In the genomic region with DNA sequence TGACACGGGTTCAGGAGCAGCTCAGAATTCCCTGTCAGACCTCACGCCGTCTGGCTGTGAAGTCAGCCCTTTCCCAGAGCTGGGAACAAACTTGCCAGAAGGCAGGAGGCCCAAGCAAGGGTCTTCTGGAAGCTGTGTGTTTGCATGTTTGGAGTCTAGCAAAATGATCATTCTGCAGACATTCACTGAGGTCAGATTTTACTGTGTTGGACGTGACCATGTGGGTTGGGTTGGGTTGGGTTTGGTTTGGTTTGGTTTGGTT, we compare ENCODE assay signal across 8 mouse cellular contexts. TPM values are rescaled to one million over a fixed set of nuclear protein-coding genes. Genes with fewer than 3 reads are reported as not detected.
A peak's percentile ranks its signal among the peaks of the same experiment; 100 is the strongest.
DNase-seq lines count a peak whose midpoint lies in the region; ATAC-seq lines count a peak whose summit lies in the region.

No protein-coding gene starts in this region.

- H3K9ac ChIP-seq in kidney, embryonic 14.5 days (ENCODE audit: low read depth, low read length) = peak overlapping the region; percentile 18
- peak overlapping the region; percentile 42 for H3K9ac ChIP-seq in hindbrain, embryonic 16.5 days (ENCODE audit: low read depth, low read length)
- H3K9ac ChIP-seq in midbrain, embryonic 16.5 days (ENCODE audit: low read depth, low read length) = peak overlapping the region; percentile 66

- no peaks in the 10 kb centered on the region for H3K9me3 ChIP-seq in kidney, embryonic 14.5 days (ENCODE audit: control insufficient read depth, low read length)
- no peaks in the 10 kb centered on the region for H3K9me3 ChIP-seq in embryonic facial prominence, embryonic 10.5 days
- H3K9me3 ChIP-seq in hindbrain, embryonic 16.5 days (ENCODE audit: control insufficient read depth, low read length) = no peaks in the 10 kb centered on the region
- H3K9me3 ChIP-seq in midbrain, embryonic 16.5 days (replicated peaks; ENCODE audit: control insufficient read depth, low read length, poor library complexity, severe bottlenecking) = no peaks in the 10 kb centered on the region

- no peak for DNase-seq in kidney, postnatal 25 days
- DNase-seq in embryonic facial prominence, embryonic 10.5 days (ENCODE audit: low spot score) = no peak
- DNase-seq in adipocyte (ENCODE audit: low spot score) = no peak
- DNase-seq in spleen, postnatal 14 days (ENCODE audit: low spot score in 2 of 2) = no peak
- no peak for DNase-seq in layer of hippocampus, adult 9-11 months

- H3K27ac ChIP-seq in kidney, embryonic 14.5 days (ENCODE audit: low read depth, low read length) = peak overlapping the region; percentile 94
- peak overlapping the region; percentile 94 for H3K27ac ChIP-seq in embryonic facial prominence, embryonic 10.5 days (replicated peaks)
- peak overlapping the region; percentile 97 for H3K27ac ChIP-seq in hindbrain, embryonic 16.5 days (ENCODE audit: low read depth, low read length)
- H3K27ac ChIP-seq in midbrain, embryonic 16.5 days (ENCODE audit: low read length) = peak overlapping the region; percentile 97

- H3K4me2 ChIP-seq in kidney, embryonic 14.5 days (replicated peaks; ENCODE audit: low read depth, low read length) = no peak overlapping the region
- peak overlapping the region; percentile 26; the same call in 1 of the 2 replicates for H3K4me2 ChIP-seq in hindbrain, embryonic 16.5 days (ENCODE audit: low read length)
- peak overlapping the region; percentile 37 for H3K4me2 ChIP-seq in midbrain, embryonic 16.5 days (ENCODE audit: low read length)

- H3K27me3 ChIP-seq in kidney, embryonic 14.5 days (ENCODE audit: control insufficient read depth, insufficient read depth, low read length) = no peaks in the 10 kb centered on the region
- no peaks in the 10 kb centered on the region for H3K27me3 ChIP-seq in embryonic facial prominence, embryonic 10.5 days (replicated peaks; ENCODE audit: low read depth, poor library complexity, severe bottlenecking)
- H3K27me3 ChIP-seq in hindbrain, embryonic 16.5 days (replicated peaks; ENCODE audit: control insufficient read depth, insufficient read depth, low read length) = no peaks in the 10 kb centered on the region
- no peaks in the 10 kb centered on the region for H3K27me3 ChIP-seq in midbrain, embryonic 16.5 days (ENCODE audit: control insufficient read depth, insufficient read depth, low read depth, low read length)

- no peak overlapping the region for H3K4me3 ChIP-seq in kidney, embryonic 14.5 days (ENCODE audit: low read length)
- peak overlapping the region; percentile 45 for H3K4me3 ChIP-seq in embryonic facial prominence, embryonic 10.5 days
- no peak overlapping the region for H3K4me3 ChIP-seq in hindbrain, embryonic 16.5 days (ENCODE audit: low read length)
- H3K4me3 ChIP-seq in midbrain, embryonic 16.5 days (ENCODE audit: low read depth, low read length) = no peak overlapping the region

- H3K4me1 ChIP-seq in kidney, embryonic 14.5 days (ENCODE audit: control insufficient read depth, insufficient read depth, low read length) = peaks cover 43% of the 10 kb centered on the region
- H3K4me1 ChIP-seq in embryonic facial prominence, embryonic 10.5 days = peaks cover 80% of the 10 kb centered on the region
- peaks cover 59% of the 10 kb centered on the region for H3K4me1 ChIP-seq in hindbrain, embryonic 16.5 days (ENCODE audit: control insufficient read depth, insufficient read depth, low read depth, low read length)
- H3K4me1 ChIP-seq in midbrain, embryonic 16.5 days (ENCODE audit: control insufficient read depth, insufficient read depth, low read length) = peaks cover 56% of the 10 kb centered on the region

- ATAC-seq in kidney, embryonic 14.5 days (ENCODE audit: low FRiP score, low TSS enrichment) = no peak
- no peak for ATAC-seq in hindbrain, embryonic 16.5 days
- no peak for ATAC-seq in midbrain, embryonic 16.5 days

- H3K36me3 ChIP-seq in kidney, embryonic 14.5 days (ENCODE audit: control insufficient read depth, insufficient read depth, low read length) = peaks cover 31% of the 10 kb centered on the region
- H3K36me3 ChIP-seq in embryonic facial prominence, embryonic 10.5 days (replicated peaks) = peaks cover 35% of the 10 kb centered on the region
- peaks cover 8% of the 10 kb centered on the region; the same call in 1 of the 2 replicates for H3K36me3 ChIP-seq in hindbrain, embryonic 16.5 days (ENCODE audit: control insufficient read depth, insufficient read depth, low read length)
- H3K36me3 ChIP-seq in midbrain, embryonic 16.5 days (ENCODE audit: control insufficient read depth, insufficient read depth, low read length) = peaks cover 7% of the 10 kb centered on the region; the same call in 1 of the 2 replicates

- 26% methylated on average over 4 of the region's 4 CpGs for WGBS in kidney, embryonic 14.5 days
- 45% methylated on average over 4 of the region's 4 CpGs for WGBS in embryonic facial prominence, embryonic 10.5 days
- WGBS in hindbrain, embryonic 16.5 days = 25% methylated on average over 4 of the region's 4 CpGs
- WGBS in midbrain, embryonic 16.5 days = 32% methylated on average over 4 of the region's 4 CpGs

RNA-seq across cellular contexts. Expression of a gene that starts 20.7 kb away (rescaled TPM):
- polyA plus RNA-seq in kidney, embryonic 14.5 days (2014; fragmentation: Nextera tagmentation; extraction: Ambion mirVana) = 24.6 and 36.0 TPM in 2 replicates
- polyA plus RNA-seq in embryonic facial prominence, embryonic 10.5 days (2016; fragmentation: Nextera tagmentation; extraction: Ambion mirVana) = 27.0 TPM in 2 replicates
- 20.6 and 23.7 TPM in 2 replicates for polyA plus RNA-seq in hindbrain, embryonic 16.5 days (2015; fragmentation: Nextera tagmentation; extraction: Ambion mirVana)
- 18.5 and 19.1 TPM in 2 replicates for polyA plus RNA-seq in midbrain, embryonic 16.5 days (2015; fragmentation: Nextera tagmentation; extraction: Ambion mirVana)

RNA-seq across cellular contexts. Expression of a gene that starts 51.5 kb away (rescaled TPM):
- 1.8 and 2.9 TPM in 2 replicates for polyA plus RNA-seq in kidney, embryonic 14.5 days (2014; fragmentation: Nextera tagmentation; extraction: Ambion mirVana)
- polyA plus RNA-seq in embryonic facial prominence, embryonic 10.5 days (2016; fragmentation: Nextera tagmentation; extraction: Ambion mirVana) = 35.9 and 42.0 TPM in 2 replicates
- polyA plus RNA-seq in hindbrain, embryonic 16.5 days (2015; fragmentation: Nextera tagmentation; extraction: Ambion mirVana) = 75.3 and 97.1 TPM in 2 replicates
- 52.7 and 66.3 TPM in 2 replicates for polyA plus RNA-seq in midbrain, embryonic 16.5 days (2015; fragmentation: Nextera tagmentation; extraction: Ambion mirVana)
